Mouse (Mus musculus): ENCODE measurements around the gene Ing1. TPM values are rescaled to one million over a fixed set of nuclear protein-coding genes. Genes with fewer than 3 reads are reported as not detected.
"Not testable (repeated sequence)": the region's sequence is repeated elsewhere in the genome, so short reads cannot be mapped to it uniquely, and the experiment has no call there.

Ing1 gene
- total RNA-seq, 2 experiments from 2014 or later = 16.7 to 16.9 TPM

GRCm38 (mm10) chr8:11550281-11550948 lies 5.0 kb upstream of the Ing1 start, which contains the start of gene Cars2:
Gene Cars2, minus strand, starts transcription at chr8:11550783.
- DNase-seq = peak; percentile 90

GRCm38 (mm10) chr8:11551497-11551896 lies 3.9 kb upstream of the Ing1 start:
- DNase-seq = not testable (repeated sequence)

- DNase-seq = no peak
Observed at GRCm38 (mm10) chr8:11552390-11552789, 3.0 kb upstream of the Ing1 start.

GRCm38 (mm10) chr8:11555720-11556591 lies 585 bp downstream of the Ing1 start:
- DNase-seq = peak; percentile 100

- DNase-seq = peak; percentile 46
Observed at GRCm38 (mm10) chr8:11556691-11557423, 1.5 kb downstream of the Ing1 start.

- no peak for DNase-seq
Observed at GRCm38 (mm10) chr8:11557424-11557767, 2.0 kb downstream of the Ing1 start.

GRCm38 (mm10) chr8:11557768-11558629 lies 2.6 kb downstream of the Ing1 start:
- peak; percentile 99 for DNase-seq

GRCm38 (mm10) chr8:11559511-11559910 lies 4.1 kb downstream of the Ing1 start:
- DNase-seq = no peak

- DNase-seq = no peak
Observed at GRCm38 (mm10) chr8:11560220-11560619, 4.8 kb downstream of the Ing1 start.

GRCm38 (mm10) chr8:11564236-11564635 lies 8.9 kb downstream of the Ing1 start:
- no peak for DNase-seq

GRCm38 (mm10) chr8:11564721-11565120 lies 9.3 kb downstream of the Ing1 start:
- DNase-seq = no peak

GRCm38 (mm10) chr8:11568193-11568592 lies 12.8 kb downstream of the Ing1 start:
- DNase-seq = not testable (repeated sequence)

GRCm38 (mm10) chr8:11569260-11570097 lies 14.1 kb downstream of the Ing1 start:
- no peak for DNase-seq

GRCm38 (mm10) chr8:11570742-11571141 lies 15.4 kb downstream of the Ing1 start:
- no peak for DNase-seq

GRCm38 (mm10) chr8:11571950-11572349 lies 16.6 kb downstream of the Ing1 start:
- no peak for DNase-seq

GRCm38 (mm10) chr8:11572428-11572827 lies 17.1 kb downstream of the Ing1 start:
- DNase-seq = no peak

- DNase-seq = no peak
Observed at GRCm38 (mm10) chr8:11574911-11575603, 19.7 kb downstream of the Ing1 start.

- DNase-seq = no peak
Observed at GRCm38 (mm10) chr8:11575604-11576384, 20.4 kb downstream of the Ing1 start.
